Mouse (Mus musculus) G1E (cell line): ENCODE results near the gene Gfral.

Source experiments
- CTCF ChIP-seq: IDR thresholded peaks from 2 replicates; pipeline ENCODE4 v1.5.1; 2012; ENCODE audit warnings: low read depth, low read length, inconsistent platforms, mixed read lengths
- GATA1 ChIP-seq: IDR thresholded peaks from 2 replicates; pipeline ENCODE4 v1.6.1; 2012; ENCODE audit warnings: borderline replicate concordance, low read length, inconsistent platforms, mixed read lengths
- TAL1 ChIP-seq: conservative IDR thresholded peaks from 2 replicates; pipeline ENCODE4 v1.6.1; 2012; ENCODE audit warnings: low read depth, low read length, inconsistent platforms, mixed read lengths

GRCm38 (mm10) chr9:76138378-76139109, 74.9 kb downstream of the Gfral start:
- no peak for TF ChIP-seq GATA1
- no peak for TF ChIP-seq CTCF
- no peak for TF ChIP-seq TAL1
